Mouse (Mus musculus) urinary bladder, adult 18-20 months (tissue): ENCODE data around the gene Aldh1a2.

Experiments used
- DNase-seq, 2 experiments: peaks; one replicate each; pipeline ENCODE4 v3.0.0; 2022; ENCODE audit warnings: low spot score in 2 of 2, mixed read lengths in 2 of 2

The Aldh1a2 gene

DNA sequence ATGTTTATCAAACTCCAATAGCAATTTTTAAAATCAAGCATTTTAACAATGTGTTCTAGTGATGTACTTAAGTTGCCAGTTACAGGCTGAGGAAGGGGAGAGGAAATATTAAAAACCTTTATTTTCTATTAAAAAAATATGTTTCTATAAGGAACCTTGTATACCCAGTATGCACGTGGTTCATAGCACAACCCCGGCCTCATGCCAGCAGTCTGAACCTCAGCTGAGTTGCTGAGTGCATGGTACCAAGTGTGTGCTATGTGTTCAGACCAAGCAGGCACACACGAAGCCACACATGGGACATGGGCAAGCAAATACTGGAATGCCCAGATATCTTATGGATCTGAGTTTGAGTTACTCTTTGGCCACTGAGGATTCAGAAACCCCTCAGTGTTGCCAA, 74.2 kb downstream of the Aldh1a2 start:
- no peak for DNase-seq

DNA sequence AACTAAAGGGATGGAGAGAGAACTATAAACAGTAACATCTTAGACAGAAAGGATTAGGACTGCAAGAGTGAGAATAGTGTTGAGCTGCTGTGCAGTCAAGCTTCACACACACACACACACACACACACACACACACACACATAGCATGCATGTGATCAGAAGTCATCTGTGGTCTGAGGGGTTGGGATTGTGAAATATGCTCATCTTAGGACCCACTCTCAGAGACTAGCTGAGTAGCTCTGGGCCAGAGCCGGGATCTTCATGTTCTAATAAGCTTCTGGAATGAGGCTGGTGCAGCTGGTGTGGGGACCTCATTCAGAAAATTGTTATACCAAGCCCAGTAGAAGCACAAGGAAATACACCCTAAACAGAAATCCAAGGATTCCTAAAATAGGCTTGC, 75.1 kb downstream of the Aldh1a2 start:
- no peak for DNase-seq

DNA sequence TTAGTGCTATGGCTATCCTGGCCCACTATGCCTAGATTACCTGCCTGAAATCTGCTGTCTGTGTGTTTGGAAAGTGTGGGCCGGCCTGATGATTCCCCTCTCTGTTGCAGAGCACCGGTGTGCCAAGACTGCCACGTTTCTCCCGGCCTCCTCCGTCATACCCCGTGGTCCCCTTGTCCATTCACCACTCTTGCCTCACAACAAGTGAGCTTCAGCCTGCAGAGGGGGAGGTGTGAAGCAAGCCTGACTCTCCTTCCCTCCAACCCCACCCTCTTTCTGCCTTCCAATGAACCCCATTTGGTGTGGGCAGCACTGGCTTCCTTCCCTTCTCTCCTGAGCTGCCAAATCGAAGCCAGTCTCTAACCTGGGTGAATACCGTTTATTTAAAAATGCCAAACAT, 79.9 kb downstream of the Aldh1a2 start:
- no peak for DNase-seq

DNA sequence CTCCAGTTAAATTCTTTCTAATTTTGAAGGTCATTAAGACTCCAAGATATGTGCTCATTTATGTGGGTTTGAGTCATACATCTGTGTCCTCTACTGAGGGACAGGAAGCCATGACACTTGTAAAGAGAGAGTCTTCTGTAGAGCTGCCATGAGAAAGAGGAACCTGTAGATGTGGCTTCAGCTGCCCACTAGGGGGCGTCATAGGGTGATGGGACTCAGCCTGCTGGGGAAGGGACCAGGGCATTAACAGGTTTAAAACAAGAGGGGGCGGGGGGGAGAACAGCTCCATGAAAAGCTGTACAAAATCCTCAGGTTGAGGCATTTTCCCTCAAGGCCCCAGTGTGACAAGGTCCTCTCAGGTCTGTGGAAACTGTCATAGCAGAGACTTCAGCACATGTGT, 88.0 kb downstream of the Aldh1a2 start:
- no peak for DNase-seq

DNA sequence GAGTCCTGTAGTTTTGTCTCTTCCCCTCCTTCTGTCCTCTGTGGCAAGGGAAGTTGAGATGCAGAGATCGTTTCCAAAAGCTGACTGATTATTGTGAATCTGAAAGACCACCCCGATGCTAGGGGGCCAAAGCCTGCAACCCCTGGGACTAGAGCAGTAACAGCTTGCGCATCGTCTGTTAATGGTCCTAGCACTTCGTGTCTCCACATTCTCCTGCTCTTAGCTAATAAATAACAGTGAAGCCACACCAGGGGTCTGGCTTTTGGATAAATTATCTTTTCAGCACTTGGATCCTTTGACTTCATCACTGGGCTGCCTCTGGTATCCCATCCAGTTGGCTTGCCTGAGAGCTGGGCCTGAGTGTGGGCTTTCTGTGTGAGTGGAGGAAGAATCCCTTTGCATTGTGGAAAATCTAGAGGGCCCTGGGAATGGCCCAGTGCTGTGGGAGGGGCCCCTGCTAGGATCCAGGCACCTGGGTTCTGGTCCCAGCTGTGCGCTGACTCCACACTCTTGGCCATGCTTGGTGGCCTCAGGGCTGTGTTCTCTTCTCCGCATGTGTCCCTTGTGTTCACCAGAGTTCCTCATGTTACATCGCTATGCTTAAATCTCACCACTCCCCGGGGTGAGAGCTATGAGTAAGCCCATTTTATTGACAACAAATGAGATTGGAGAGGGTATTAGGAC, 91.7 kb downstream of the Aldh1a2 start:
- DNase-seq: no peak

DNA sequence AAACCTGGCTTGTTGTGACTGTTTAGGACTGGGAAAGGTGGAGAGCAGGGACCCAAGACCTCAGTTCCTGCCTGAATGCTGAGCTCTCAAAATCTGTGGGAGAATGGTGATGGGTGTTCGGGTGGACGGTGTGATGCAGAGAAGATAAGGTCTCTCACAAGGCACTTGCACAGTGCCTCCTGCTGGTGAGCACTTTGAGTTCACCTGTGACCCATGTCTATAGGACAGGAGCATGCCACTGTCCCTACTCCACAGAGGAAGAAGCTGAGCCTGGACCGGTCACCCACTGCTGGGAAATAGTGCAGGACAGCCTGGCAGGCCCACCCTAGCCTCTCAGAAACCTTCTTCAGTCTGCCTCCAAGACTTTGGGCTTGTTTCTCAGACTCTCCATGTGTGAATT, 100.4 kb downstream of the Aldh1a2 start:
- no peak for DNase-seq

DNA sequence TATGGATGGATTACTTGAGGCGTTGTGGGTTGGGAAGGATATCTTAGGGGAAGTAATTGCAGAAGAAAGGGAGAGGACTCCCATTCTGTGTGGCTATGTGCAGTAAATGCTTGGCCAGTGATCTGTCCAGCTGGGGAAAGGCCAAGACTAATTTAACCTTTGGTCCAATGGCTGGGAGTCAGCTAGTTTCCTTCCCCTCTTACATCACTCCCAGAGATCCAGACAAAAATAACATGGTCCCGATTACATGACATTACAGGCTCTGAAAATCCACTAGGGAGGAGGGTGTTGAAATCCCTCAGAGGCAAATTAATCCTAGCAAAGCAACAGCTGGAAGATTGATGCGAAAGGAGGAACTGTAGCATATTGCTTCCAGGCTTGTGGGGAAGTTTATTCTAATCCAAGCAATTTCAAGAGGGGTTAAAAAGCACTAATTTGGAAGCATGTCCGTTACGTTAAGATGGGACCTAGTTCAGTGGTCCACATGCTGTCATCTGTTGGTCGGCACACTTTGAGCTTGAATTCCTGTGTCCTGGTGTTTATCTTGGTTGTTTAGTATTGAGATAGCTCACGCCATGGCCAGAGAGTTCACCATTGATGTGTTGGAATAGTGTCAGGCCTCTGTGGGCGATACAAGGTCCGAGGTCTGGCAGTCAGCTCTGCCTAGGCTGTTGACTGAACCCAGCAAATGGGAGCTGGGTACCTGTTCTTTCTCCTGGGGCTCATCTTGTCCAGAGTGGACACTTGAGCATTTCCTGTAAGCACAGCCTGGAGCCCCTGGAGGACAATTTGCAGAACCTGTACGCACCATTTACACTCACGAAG, 101.7 kb downstream of the Aldh1a2 start:
- DNase-seq: peak in 1 of 2 experiments; percentile 69

DNA sequence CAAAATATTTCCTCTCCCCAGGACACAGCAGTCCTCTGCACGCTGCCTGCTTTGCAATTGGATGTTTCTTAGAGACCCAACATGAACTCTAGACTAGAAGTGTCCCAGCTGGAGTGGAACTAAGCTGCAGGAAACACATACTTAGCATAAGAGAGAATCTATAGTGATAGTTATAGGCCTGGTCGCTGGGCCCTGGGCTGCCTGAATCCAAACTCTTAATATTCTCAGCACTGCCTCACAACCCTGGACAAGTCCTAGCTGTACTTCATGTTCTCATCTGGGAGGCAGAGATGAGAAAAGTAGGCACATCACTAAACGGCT, 102.3 kb downstream of the Aldh1a2 start:
- no peak for DNase-seq

DNA sequence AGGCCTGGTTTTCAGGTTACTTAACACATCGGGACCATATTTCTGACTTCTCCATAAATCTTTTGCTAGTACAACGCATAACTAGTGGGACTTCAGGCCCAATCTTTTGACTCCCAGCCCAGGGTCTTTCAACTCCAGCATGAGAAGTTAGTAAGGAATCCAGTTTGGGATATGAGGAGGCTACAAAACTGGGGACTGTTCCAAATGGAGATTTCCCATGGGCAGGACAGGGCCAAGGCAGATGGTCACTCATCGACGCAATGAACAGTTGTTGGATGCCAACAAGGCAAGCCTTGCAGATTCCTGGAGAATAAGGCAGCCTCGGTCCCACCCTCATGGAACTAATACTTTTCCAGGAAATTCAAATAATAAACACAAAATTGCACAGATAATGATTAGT, 104.2 kb downstream of the Aldh1a2 start:
- no peak for DNase-seq

DNA sequence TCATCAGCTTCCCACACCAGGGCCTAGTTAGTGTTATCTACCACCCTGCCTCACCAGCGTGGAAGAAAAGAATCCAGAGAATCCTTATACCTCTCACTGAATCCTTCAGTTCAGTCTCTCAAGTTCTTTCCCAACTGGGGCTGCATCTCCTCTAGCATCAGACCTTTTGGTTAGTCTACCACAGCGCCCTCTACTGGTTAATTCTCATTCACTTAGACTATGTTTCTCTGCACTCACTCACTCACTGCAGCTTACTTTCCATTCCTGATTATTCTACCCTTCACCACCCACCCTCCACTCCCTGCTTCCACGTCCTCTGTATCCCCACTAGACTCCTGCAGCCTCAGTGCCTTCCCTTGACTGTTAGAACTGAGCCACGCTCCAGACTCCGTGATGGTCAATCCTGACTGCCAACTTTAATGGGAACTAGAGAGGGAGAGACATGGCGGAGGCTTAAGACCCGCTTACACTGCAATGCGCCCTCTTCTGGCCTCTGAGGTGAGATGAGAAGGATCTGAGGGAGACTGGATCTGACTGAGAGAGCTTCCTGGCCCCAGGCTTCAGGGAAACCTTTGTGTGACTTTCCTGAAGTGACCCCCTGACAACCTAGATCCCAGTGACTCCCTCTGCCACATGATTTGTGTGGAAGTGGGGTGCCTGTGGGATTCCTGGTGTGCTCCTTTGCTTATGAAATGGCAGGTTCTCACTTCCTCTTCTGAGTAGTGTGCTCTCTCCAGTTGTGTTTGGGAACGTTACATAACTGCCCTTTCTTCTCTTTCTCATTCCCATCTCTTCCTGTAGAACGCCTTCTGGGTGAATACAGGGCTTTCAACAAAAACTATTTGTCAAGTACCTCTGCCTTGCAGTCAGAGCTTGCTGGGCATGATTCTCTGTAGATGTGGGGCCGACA, 104.9 kb downstream of the Aldh1a2 start:
- DNase-seq: no peak

DNA sequence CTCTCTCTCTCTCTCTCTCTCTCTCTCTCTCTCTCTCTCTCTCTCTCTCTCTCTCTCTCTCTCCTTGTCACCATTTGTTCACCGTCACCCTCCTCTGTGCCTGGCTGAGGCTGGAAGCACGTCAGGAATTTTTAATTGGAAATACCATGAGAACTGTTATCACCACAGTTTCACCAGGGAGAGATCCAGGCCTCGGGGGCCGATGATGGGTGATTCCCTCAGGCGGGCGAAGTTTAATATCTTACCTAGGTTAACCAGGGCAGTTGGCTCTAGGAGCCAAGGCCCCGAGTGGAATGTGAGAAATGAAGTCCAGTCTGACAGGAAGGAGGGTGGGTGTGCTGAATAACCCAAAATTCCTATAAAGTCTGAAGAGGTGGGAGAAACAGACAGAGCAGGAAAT, 105.8 kb downstream of the Aldh1a2 start:
- no peak for DNase-seq

DNA sequence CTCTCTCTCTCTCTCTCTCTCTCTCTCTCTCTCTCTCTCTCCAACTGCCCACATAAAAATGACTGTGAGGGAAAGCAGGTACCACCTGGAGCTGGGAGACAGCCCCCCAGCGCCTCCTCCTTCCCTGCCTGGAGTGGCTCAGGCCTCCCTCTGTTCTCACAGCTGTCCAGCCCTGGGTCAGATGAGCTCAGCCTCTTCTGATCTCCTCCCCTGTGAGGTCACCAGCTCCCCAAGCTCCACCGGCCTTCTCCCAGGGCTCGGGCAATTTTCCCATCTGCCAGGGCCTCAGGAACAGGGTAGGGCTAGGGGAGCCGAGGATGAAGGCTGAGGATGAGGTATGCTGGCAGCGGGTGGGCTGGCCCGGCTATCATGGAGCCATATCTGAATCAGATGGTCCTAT, 106.3 kb downstream of the Aldh1a2 start:
- DNase-seq: no peak

DNA sequence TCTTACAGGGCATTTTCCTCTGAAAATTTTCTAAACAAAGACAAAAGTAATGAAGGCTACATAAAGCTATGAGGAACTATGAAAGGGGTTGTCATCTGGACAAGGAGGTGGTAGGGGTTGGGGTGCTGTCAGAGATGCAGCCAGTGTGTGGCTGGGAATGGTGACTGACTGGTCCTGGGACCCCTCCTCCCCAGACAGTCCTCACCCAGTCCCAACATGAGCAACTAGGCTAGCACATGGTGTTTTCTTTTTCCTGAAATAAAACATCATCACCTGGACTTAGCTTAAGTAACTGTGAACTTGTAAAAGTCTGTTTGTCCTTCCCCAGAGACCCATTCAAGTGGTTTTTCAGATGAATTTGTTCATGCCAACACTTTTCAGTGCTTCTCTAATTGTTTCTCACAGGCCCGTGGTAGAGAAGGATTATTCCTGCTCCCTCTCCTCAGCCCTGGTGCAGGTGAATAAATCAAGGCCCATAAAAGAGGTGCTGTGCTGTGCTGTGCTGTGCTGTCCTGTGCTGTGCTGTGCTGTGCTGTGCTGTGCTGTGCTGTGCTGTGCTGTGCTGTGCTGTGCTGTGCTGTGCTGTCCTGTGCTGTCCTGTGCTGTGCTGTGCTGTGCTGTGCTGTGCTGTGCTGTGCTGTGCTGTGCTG, 107.8 kb downstream of the Aldh1a2 start:
- DNase-seq: no peak

DNA sequence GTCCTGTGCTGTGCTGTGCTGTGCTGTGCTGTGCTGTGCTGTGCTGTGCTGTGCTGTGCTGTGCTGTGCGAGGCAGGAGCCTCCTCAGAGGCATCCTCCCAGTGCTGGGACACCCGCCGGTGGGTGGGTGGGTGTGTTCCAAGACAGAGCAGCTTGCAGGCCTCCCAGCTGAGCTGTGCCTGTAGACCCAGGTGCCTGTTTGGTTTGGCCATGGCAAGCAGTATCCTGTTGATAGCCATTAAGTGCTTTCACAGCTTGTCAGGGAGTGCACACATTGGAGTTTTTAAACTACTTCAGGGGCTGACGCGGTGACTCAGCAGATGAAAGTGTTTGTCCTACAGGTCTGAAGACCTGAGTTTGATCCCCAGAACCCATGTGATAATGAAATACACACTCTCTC, 108.5 kb downstream of the Aldh1a2 start:
- no peak for DNase-seq

DNA sequence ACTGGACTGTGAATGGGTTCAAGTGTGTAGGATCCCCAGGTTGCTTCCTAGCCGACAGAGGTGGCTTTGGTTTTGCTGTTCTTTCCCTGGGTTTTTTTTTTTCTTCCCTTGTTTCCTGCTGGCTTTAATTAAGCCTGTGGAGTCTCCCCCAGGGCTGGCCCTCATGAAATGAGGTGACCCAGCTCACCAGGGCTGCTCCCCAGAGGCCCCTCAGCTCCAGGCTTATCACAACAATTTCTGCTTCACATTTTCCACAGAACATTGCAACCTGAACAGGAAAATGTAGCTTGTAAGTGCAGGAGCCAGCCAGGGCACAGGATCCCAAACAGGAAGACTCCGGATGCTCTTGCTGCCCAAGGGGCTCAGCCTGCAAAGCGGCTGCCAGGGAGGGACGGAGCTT, 110.7 kb downstream of the Aldh1a2 start:
- DNase-seq: no peak

DNA sequence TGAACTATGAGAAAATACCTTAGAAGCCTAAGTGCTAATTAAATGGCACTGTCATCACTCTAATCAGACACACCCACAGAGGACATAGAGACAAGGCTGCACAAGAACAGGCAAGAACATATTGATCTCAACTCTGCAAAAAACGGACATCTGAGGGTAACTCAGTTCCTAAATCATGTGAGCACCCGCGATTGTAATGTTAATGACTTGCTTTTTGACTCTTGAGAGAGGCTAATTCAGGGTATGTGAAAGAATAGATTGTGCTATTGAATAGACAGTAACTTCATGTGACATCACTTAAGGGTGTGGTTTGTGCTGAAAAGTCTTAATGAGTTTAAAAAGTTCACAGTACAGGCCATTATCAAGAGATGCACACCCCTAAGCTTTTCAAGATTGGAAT, 116.1 kb downstream of the Aldh1a2 start:
- no peak for DNase-seq

DNA sequence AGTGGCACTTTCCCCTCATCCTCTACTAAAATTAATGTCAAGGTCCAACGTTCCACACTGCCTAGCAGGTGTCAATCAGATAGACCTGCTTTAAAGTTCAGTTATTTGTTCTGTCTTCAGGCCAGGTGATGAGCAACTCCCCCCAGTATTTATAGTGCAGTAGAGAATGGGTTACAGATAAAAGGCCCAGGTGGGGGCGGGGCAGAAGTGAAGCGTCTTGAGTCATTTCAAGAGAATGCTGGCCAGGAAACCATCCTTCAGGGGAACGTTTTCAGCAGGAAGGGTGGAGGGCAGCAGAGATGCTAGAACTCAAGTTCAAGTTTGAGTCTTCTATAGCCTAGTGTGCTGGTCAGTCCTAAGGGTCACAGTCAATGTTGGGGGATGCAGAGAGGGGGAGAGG, 121.1 kb downstream of the Aldh1a2 start:
- DNase-seq: no peak

DNA sequence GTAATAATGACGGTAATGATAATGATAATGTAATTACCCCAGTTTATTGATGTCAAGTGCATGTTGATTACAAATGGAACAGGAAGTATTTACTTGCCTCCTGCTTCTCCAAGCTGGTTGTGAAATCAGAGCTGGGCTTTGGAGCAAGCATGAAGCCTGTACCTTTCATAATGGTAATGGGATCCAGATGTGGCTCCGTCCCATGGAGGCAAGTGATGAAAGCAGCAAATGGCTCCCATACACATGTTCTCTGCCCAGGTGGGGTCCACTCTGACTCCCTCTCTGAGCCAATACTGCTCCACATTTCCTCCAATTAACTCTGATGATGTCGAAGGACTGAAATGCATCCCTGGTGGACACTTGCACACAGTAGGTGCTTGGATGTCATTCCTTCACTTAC, 121.8 kb downstream of the Aldh1a2 start:
- DNase-seq: no peak

DNA sequence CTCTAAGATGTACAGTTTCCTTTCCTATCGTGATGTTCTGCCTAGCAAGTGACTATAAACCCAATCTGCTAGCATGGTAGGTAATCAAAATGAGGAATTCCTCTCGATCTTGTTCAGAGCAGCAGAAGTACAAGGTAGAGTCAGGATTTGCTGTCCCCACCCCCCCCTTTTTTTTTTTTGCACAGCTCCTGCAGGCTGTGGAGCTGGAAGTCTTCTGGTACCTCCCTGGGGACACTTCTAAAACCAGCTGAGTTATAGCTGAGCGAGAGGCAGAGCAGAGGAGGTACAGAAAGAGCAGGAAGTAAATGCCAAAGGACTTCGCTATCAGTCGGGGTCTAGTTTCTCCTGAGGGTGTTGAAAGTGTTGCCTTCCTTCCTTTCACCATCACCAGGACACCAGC, 124.5 kb downstream of the Aldh1a2 start:
- DNase-seq: no peak
